ENCODE assay signal across 8 mouse cellular contexts in genomic region chr5:65391753-65392152, GRCm38 (mm10). TPM values are rescaled to one million over a fixed set of nuclear protein-coding genes. Genes with fewer than 3 reads are reported as not detected.
A peak's percentile ranks its signal among the peaks of the same experiment; 100 is the strongest.
DNase-seq lines count a peak whose midpoint lies in the region; ATAC-seq and TF ChIP-seq lines count a peak whose summit lies in the region.

No protein-coding gene starts in this region.

- peaks cover 17% of the 10 kb centered on the region for H3K36me3 ChIP-seq in heart, adult 2 months (ENCODE audit: control insufficient read depth, insufficient read depth, low read length)
- peaks cover 53% of the 10 kb centered on the region for H3K36me3 ChIP-seq in embryonic facial prominence, embryonic 12.5 days
- H3K36me3 ChIP-seq in intestine, embryonic 16.5 days (ENCODE audit: control insufficient read depth, insufficient read depth, low read length) = peaks cover 6% of the 10 kb centered on the region; the same call in 1 of the 2 replicates
- H3K36me3 ChIP-seq in neural tube, embryonic 13.5 days = peaks cover 53% of the 10 kb centered on the region

- peak overlapping the region; percentile 89 for H3K27ac ChIP-seq in heart, adult 2 months
- peak overlapping the region; percentile 92 for H3K27ac ChIP-seq in embryonic facial prominence, embryonic 12.5 days
- H3K27ac ChIP-seq in intestine, embryonic 16.5 days (ENCODE audit: low read length) = peak overlapping the region; percentile 57
- peak overlapping the region; percentile 94 for H3K27ac ChIP-seq in neural tube, embryonic 13.5 days (replicated peaks)

- peak overlapping the region; percentile 77 for H3K9ac ChIP-seq in heart, adult 2 months (ENCODE audit: low read depth, low read length)
- peak overlapping the region; percentile 99 for H3K9ac ChIP-seq in embryonic facial prominence, embryonic 12.5 days
- peak overlapping the region; percentile 99 for H3K9ac ChIP-seq in intestine, embryonic 16.5 days (ENCODE audit: low read depth, low read length)
- H3K9ac ChIP-seq in neural tube, embryonic 13.5 days = peak overlapping the region; percentile 67

- TF ChIP-seq EP300 in heart, adult 2 months (IDR thresholded peaks at IDR 0.05; ENCODE audit: insufficient read depth, low read depth, low read length) = no peak

- peak overlapping the region; percentile 56 for H3K4me3 ChIP-seq in heart, adult 2 months
- peak overlapping the region; percentile 99 for H3K4me3 ChIP-seq in embryonic facial prominence, embryonic 12.5 days
- peak overlapping the region; percentile 98 for H3K4me3 ChIP-seq in intestine, embryonic 16.5 days (ENCODE audit: low read length)
- H3K4me3 ChIP-seq in neural tube, embryonic 13.5 days = peak overlapping the region; percentile 72

- H3K27me3 ChIP-seq in heart, adult 2 months (ENCODE audit: control insufficient read depth, insufficient read depth, low read length) = no peaks in the 10 kb centered on the region
- no peaks in the 10 kb centered on the region for H3K27me3 ChIP-seq in embryonic facial prominence, embryonic 12.5 days
- no peaks in the 10 kb centered on the region for H3K27me3 ChIP-seq in intestine, embryonic 16.5 days (replicated peaks; ENCODE audit: control insufficient read depth, insufficient read depth, low read length)
- no peaks in the 10 kb centered on the region for H3K27me3 ChIP-seq in neural tube, embryonic 13.5 days

- no peaks in the 10 kb centered on the region for H3K79me2 ChIP-seq in heart, adult 2 months (replicated peaks; ENCODE audit: control insufficient read depth, insufficient read depth, low read length)

- intact Hi-C loops in heart, adult 2 months (cut with DNase I) = loop anchor here (1.0 to 5.0 kb wide), 4 partner anchors 45 to 371 kb away; partner anchors contain the start of genes Gm43552, N4bp2 and Rfc1

- TF ChIP-seq CTCF in heart, adult 2 months (IDR thresholded peaks at IDR 0.05) = no peak

- no peak for TF ChIP-seq POLR2A in heart, adult 2 months (IDR thresholded peaks at IDR 0.05; ENCODE audit: insufficient read depth, low read depth, low read length)

- H3K4me1 ChIP-seq in heart, adult 2 months (ENCODE audit: control insufficient read depth, insufficient read depth, low read length) = peaks cover 4% of the 10 kb centered on the region
- peaks cover 10% of the 10 kb centered on the region for H3K4me1 ChIP-seq in embryonic facial prominence, embryonic 12.5 days
- H3K4me1 ChIP-seq in intestine, embryonic 16.5 days (ENCODE audit: control insufficient read depth, insufficient read depth, low read length) = peaks cover 12% of the 10 kb centered on the region; the same call in 1 of the 2 replicates
- H3K4me1 ChIP-seq in neural tube, embryonic 13.5 days (replicated peaks) = peaks cover 34% of the 10 kb centered on the region

- WGBS in heart, adult 2 months = 3% methylated on average over 12 of the region's 12 CpGs
- WGBS in embryonic facial prominence, embryonic 12.5 days = 4% methylated on average over 12 of the region's 12 CpGs
- 3% methylated on average over 12 of the region's 12 CpGs for WGBS in intestine, embryonic 16.5 days
- WGBS in neural tube, embryonic 13.5 days = 3% methylated on average over 12 of the region's 12 CpGs

- no peak for DNase-seq in heart, adult 2 months
- DNase-seq in heart, postnatal 4 days = no peak
- DNase-seq in CD4-positive, CD25-positive, alpha-beta regulatory T cell, adult 2 months (ENCODE audit: low read depth, low spot score) = peak; percentile 56
- no peak for DNase-seq in adrenal gland, postnatal 25 days
- DNase-seq in adrenal gland, adult 2 months = no peak

- H3K4me2 ChIP-seq in embryonic facial prominence, embryonic 12.5 days (replicated peaks) = peak overlapping the region; percentile 60
- peak overlapping the region; percentile 77 for H3K4me2 ChIP-seq in intestine, embryonic 16.5 days (ENCODE audit: low read depth, low read length)
- H3K4me2 ChIP-seq in neural tube, embryonic 13.5 days = peak overlapping the region; percentile 83

- no peaks in the 10 kb centered on the region for H3K9me3 ChIP-seq in embryonic facial prominence, embryonic 12.5 days
- H3K9me3 ChIP-seq in intestine, embryonic 16.5 days (ENCODE audit: control insufficient read depth, low read length) = no peaks in the 10 kb centered on the region
- H3K9me3 ChIP-seq in neural tube, embryonic 13.5 days = no peaks in the 10 kb centered on the region

- ATAC-seq in embryonic facial prominence, embryonic 12.5 days (ENCODE audit: insufficient number of reproducible peaks, insufficient read depth, low FRiP score, low TSS enrichment) = no peak
- peak; percentile 21; the same call in 1 of the 2 replicates for ATAC-seq in intestine, embryonic 16.5 days
- peak; percentile 51 for ATAC-seq in neural tube, embryonic 13.5 days (ENCODE audit: low read depth)

RNA-seq across cellular contexts. Expression of gene Lias, which starts 0.5 kb away (rescaled TPM):
- total RNA-seq in heart, adult 2 months (2021) = 10 to 100 TPM; 45.7 to 54.1 TPM
- polyA plus RNA-seq in heart, adult 2 months (2012; rRNA removed) = 21.3 and 32.5 TPM in 2 replicates
- total RNA-seq in heart, postnatal 4 days (2021) = 10 to 100 TPM; 71.5 to 76.2 TPM
- 62.3 and 66.6 TPM in 2 replicates for polyA plus RNA-seq in embryonic facial prominence, embryonic 12.5 days (2016; fragmentation: Nextera tagmentation; extraction: Ambion mirVana)
- 49.2 and 56.4 TPM in 2 replicates for polyA plus RNA-seq in intestine, embryonic 16.5 days (2015; fragmentation: Nextera tagmentation; extraction: Ambion mirVana)
- polyA plus RNA-seq in neural tube, embryonic 13.5 days (2015; fragmentation: Nextera tagmentation; extraction: Ambion mirVana) = 60.7 and 63.3 TPM in 2 replicates
- 45.7 and 62.1 TPM in 2 replicates for total RNA-seq in adrenal gland, postnatal 25 days (2021)
- 10 to 100 TPM; 46.0 to 62.3 TPM for total RNA-seq in adrenal gland, adult 2 months (2021)
- polyA plus RNA-seq in adrenal gland, adult 2 months (2012; rRNA removed) = 4.9 and 5.2 TPM in 2 replicates

RNA-seq across cellular contexts. Expression of gene Rpl9, which starts 0.5 kb away (rescaled TPM):
- 100 to 1,000 TPM; 592 to 715 TPM for total RNA-seq in heart, adult 2 months (2021)
- 190 and 325 TPM in 2 replicates for polyA plus RNA-seq in heart, adult 2 months (2012; rRNA removed)
- total RNA-seq in heart, postnatal 4 days (2021) = 1,000 to 10,000 TPM; 1,343 to 1,505 TPM
- 958 and 993 TPM in 2 replicates for polyA plus RNA-seq in embryonic facial prominence, embryonic 12.5 days (2016; fragmentation: Nextera tagmentation; extraction: Ambion mirVana)
- polyA plus RNA-seq in intestine, embryonic 16.5 days (2015; fragmentation: Nextera tagmentation; extraction: Ambion mirVana) = 937 and 1,015 TPM in 2 replicates
- polyA plus RNA-seq in neural tube, embryonic 13.5 days (2015; fragmentation: Nextera tagmentation; extraction: Ambion mirVana) = 632 and 651 TPM in 2 replicates
- 893 and 1,018 TPM in 2 replicates for total RNA-seq in adrenal gland, postnatal 25 days (2021)
- 1,000 to 10,000 TPM in 1 of 2 experiments, 100 to 1,000 TPM in 1; 692 to 1,124 TPM for total RNA-seq in adrenal gland, adult 2 months (2021)
- polyA plus RNA-seq in adrenal gland, adult 2 months (2012; rRNA removed) = 22.2 and 28.6 TPM in 2 replicates

RNA-seq across cellular contexts. Expression of gene Klb, which starts 43.6 kb away (rescaled TPM):
- total RNA-seq in heart, adult 2 months (2021) = under 1 TPM; 0.08 to 0.34 TPM
- polyA plus RNA-seq in heart, adult 2 months (2012; rRNA removed) = 0.91 and 1.1 TPM in 2 replicates
- total RNA-seq in heart, postnatal 4 days (2021) = under 1 TPM; 0.31 to 0.47 TPM
- polyA plus RNA-seq in embryonic facial prominence, embryonic 12.5 days (2016; fragmentation: Nextera tagmentation; extraction: Ambion mirVana) = 0.10 and 0.15 TPM in 2 replicates
- 2.9 and 4.0 TPM in 2 replicates for polyA plus RNA-seq in intestine, embryonic 16.5 days (2015; fragmentation: Nextera tagmentation; extraction: Ambion mirVana)
- 0.13 and 0.18 TPM in 2 replicates for polyA plus RNA-seq in neural tube, embryonic 13.5 days (2015; fragmentation: Nextera tagmentation; extraction: Ambion mirVana)
- 5.0 and 6.5 TPM in 2 replicates for total RNA-seq in adrenal gland, postnatal 25 days (2021)
- 10 to 100 TPM; 10.3 to 19.6 TPM for total RNA-seq in adrenal gland, adult 2 months (2021)
- polyA plus RNA-seq in adrenal gland, adult 2 months (2012; rRNA removed) = 4.9 and 8.4 TPM in 2 replicates

RNA-seq across cellular contexts. Expression of gene Ugdh, which starts 44.0 kb away (rescaled TPM):
- 10 to 100 TPM; 13.6 to 18.0 TPM for total RNA-seq in heart, adult 2 months (2021)
- 6.1 and 12.7 TPM in 2 replicates for polyA plus RNA-seq in heart, adult 2 months (2012; rRNA removed)
- 10 to 100 TPM; 41.4 to 45.2 TPM for total RNA-seq in heart, postnatal 4 days (2021)
- 146 and 147 TPM in 2 replicates for polyA plus RNA-seq in embryonic facial prominence, embryonic 12.5 days (2016; fragmentation: Nextera tagmentation; extraction: Ambion mirVana)
- 266 and 271 TPM in 2 replicates for polyA plus RNA-seq in intestine, embryonic 16.5 days (2015; fragmentation: Nextera tagmentation; extraction: Ambion mirVana)
- polyA plus RNA-seq in neural tube, embryonic 13.5 days (2015; fragmentation: Nextera tagmentation; extraction: Ambion mirVana) = 47.1 and 56.8 TPM in 2 replicates
- total RNA-seq in adrenal gland, postnatal 25 days (2021) = 73.1 and 77.1 TPM in 2 replicates
- 10 to 100 TPM; 71.8 to 82.5 TPM for total RNA-seq in adrenal gland, adult 2 months (2021)
- 5.7 and 5.9 TPM in 2 replicates for polyA plus RNA-seq in adrenal gland, adult 2 months (2012; rRNA removed)

RNA-seq across cellular contexts. Expression of gene Rfc1, which starts 56.3 kb away (rescaled TPM):
- 10 to 100 TPM; 31.9 to 38.2 TPM for total RNA-seq in heart, adult 2 months (2021)
- polyA plus RNA-seq in heart, adult 2 months (2012; rRNA removed) = 8.4 and 11.5 TPM in 2 replicates
- total RNA-seq in heart, postnatal 4 days (2021) = 10 to 100 TPM; 36.9 to 37.7 TPM
- 104 and 113 TPM in 2 replicates for polyA plus RNA-seq in embryonic facial prominence, embryonic 12.5 days (2016; fragmentation: Nextera tagmentation; extraction: Ambion mirVana)
- polyA plus RNA-seq in intestine, embryonic 16.5 days (2015; fragmentation: Nextera tagmentation; extraction: Ambion mirVana) = 50.7 and 63.4 TPM in 2 replicates
- polyA plus RNA-seq in neural tube, embryonic 13.5 days (2015; fragmentation: Nextera tagmentation; extraction: Ambion mirVana) = 37.6 and 47.2 TPM in 2 replicates
- total RNA-seq in adrenal gland, postnatal 25 days (2021) = 41.2 and 59.4 TPM in 2 replicates
- total RNA-seq in adrenal gland, adult 2 months (2021) = 10 to 100 TPM; 38.7 to 46.1 TPM
- polyA plus RNA-seq in adrenal gland, adult 2 months (2012; rRNA removed) = 4.3 and 5.4 TPM in 2 replicates
